Mouse (Mus musculus): ENCODE measurements around the gene Chst11.
"Not testable (repeated sequence)": the region's sequence is repeated elsewhere in the genome, so short reads cannot be mapped to it uniquely, and the experiment has no call there.

Gene Chst11

DNA sequence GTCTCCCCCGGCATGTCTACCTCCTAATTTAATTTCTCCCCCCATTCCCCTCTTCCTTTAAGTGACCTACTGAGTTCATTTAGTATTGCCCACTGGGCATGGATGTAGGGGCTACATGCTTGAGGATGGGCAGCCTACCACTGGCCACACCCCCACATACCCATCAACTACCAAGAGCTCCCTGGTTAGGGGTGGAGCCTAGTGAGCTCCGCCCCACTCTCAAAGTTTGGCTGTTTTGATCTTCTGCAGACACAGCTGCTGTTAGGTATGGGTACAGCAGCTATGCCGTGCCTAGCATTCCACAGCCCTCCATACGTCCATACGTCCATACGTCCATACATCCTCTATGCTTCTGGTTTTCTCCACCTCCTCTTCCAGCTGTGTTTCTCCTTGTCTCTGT lies 123.6 kb downstream of the Chst11 start:
- no peak for DNase-seq (ENCODE audit: low spot score in 2 of 2)

DNA sequence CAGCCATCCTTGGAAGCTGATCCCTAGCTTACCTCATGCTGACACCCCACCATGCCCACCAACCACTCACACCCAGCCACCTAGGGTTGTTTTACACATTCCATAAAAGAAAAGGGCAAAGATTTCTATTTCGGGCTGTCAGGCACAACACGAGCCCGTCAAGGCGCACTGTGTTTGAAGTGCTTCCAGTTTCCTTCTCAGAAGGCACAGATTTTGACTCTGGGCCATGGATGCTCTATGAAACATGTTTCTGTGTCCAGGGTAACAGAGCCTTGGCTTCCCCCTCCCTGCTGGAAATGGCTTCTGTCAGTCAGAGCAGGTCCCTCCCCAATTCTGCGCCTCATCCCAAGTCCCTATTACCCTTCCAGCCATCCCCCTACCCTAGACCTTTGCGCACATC lies 125.7 kb downstream of the Chst11 start:
- DNase-seq (ENCODE audit: low spot score in 2 of 2), result no peak

DNA sequence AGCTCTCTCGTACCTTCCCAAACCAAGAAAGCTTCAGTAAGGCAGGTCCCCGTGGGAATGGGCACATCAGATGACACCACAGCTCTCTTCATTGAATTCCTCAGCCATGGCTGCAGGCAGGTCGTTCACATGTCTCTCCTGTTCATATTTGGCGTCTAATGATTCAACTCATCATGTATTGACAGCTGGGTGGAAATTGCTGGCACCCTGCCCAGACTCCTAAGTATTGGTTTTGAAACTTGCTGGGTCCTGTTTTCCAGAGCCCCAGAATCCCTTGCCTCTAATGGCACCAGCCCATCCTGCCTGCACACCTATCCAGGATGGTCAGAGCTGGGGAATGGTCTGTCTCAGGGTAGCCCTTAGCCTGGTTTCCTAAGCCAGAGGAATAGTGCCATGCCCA lies 127.0 kb downstream of the Chst11 start:
- no peak for DNase-seq (ENCODE audit: low spot score in 2 of 2)

DNA sequence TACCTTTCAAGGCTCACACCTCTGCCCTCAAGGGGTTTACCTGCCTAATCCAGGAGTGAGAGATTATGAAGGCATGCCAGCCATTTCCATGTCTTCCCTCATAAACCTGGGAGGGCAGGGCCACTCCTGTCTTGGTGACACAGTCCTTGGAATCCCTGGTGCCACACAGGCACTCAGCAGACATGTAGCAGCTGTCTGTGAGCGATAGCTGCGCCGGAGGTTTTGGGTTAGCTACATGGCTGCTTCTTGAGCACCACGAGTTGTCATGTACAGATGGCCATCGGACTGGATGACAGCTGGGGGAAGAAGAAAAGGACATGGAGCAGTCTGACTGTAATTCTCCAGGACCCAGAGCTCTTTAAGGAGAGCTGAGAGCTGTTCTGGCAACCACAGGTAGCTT lies 129.3 kb downstream of the Chst11 start:
- no peak for DNase-seq (ENCODE audit: low spot score in 2 of 2)

DNA sequence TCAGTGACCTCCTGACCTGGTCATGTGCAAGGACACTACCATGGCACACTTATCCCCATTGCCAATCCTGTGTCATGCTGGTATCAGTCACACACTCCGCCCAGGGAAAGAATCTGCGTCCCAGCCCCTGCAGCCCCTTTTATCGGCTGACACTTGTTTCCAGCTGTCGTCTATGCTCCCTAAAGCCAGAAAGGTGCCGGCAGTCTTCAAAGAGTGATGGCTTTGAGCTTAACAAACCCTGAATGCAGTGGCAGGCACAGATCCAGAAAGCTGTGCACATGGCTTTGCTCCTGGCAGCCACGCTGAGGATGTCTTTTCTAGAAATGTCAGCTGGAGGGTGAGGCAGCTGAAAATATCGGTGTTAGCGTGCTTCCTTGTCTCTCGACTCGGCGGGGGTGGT lies 131.6 kb downstream of the Chst11 start:
- DNase-seq (ENCODE audit: low spot score in 2 of 2), result peak in 1 of 2 experiments; percentile 26

DNA sequence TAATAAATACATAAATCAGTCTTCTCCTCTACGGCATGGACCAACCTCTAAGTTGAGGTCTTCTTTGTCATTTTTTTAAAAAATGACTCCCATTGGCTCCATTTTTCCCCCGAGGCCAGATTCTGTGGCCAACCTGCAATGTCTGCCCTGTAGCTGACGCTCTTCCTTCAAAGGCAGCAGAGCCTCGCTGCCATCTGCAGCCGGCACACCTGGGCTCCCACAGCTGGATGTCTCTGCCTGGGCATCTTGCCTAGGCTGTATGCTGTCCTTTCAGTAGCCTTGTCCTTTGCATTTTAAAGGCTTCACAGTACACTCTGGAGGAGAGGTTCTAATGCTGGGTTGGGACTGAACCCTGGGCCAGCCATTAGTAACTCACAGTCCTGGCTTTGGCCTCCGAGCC lies 132.6 kb downstream of the Chst11 start:
- DNase-seq (ENCODE audit: low spot score in 2 of 2), result no peak

DNA sequence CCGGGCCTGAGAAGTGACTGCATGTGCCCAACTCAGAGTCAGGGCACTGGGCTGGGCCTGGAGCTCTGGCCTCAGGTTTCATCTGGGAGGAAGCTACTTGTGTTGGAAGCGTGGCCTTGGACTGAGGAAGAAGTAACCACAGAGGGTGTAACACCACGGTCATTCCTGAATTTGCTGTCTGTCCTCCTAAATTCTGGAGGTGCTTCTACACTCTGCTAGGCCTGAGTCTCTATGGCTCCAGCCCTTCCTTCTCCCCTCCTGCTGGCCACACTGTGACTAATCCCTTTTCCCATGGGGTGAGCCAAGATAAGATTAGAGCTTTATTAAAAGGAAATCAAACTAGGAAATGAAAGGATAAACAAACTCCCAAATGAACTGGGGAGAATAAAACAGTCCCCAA lies 133.3 kb downstream of the Chst11 start:
- no peak for DNase-seq (ENCODE audit: low spot score in 2 of 2)

DNA sequence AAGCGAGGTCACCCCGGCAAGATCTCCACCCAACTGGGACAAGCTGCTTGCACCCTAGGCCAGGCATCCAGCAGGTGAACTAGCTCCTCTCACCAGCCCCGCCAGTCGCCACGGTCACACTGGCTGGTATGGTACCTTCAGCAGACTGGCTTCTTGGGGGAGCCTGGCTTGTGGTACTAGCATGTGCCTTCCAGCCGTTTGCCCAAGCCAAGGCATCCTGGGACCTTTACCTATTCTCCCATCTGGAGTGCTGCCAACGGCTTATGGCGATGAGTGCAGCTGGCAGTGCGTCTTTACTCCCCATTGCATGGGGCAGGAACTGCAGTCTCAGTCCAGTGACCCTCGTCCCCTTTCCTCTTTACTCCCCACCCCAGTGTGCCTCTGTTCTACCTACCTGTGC lies 133.7 kb downstream of the Chst11 start:
- no peak for DNase-seq (ENCODE audit: low spot score in 2 of 2)

DNA sequence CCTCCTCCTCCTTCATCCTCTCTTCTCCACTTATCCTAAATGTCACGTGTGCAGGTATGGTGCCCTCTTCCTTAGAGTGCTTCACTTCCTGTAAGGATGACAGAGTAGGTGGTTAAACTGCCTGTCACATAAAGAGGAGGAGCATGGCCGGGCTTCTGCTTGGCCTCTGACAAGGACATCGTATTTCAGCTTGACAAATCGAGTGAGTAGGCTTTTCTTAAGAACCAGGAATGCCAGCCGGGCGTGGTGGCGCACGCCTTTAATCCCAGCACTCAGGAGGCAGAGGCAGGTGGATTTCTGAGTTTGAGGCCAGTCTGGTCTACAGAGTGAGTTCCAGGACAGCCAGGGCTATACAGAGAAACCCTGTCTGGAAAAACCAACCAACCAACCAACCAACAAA lies 134.2 kb downstream of the Chst11 start:
- DNase-seq (ENCODE audit: low spot score in 2 of 2), result not testable (repeated sequence)

DNA sequence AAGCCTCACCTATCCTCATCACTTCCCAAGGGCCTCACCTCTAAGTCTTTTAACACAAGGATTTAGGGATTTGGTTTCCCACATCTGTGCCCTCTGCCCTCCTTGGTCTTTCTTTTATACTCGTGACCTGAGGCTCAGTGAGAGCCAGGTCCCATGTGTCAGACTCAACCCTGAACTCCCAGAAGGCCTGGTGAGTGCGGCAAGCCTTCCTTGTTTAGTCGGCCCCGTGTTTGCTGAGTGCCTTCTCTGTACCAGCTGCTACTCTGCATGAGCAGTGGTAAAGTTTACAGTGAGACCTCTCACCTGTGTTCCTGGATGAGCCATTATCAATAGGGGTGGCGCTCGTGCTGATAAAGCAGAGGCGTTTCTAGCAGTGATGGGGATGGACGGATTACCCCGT lies 134.6 kb downstream of the Chst11 start:
- DNase-seq (ENCODE audit: low spot score in 2 of 2), result no peak

DNA sequence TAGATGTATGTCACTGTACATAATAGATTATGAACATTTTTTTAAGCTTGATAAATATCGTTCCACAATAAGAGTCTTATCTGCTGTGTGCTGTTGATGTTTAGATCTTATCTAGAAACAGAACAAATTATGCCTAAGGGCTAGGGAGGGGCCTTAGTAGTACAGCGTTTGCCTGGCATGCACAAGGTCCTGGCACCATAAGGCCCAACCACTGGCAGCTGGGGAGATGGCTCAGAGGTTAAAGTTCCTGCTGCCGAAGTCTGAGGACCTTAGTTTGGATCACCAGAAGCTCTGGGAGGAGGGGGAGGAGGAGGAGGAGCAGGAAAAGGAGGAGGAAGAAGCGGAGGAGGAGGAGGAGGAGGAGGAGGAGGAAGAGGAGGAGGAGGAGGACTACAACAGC lies 135.6 kb downstream of the Chst11 start:
- no peak for DNase-seq (ENCODE audit: low spot score in 2 of 2)

DNA sequence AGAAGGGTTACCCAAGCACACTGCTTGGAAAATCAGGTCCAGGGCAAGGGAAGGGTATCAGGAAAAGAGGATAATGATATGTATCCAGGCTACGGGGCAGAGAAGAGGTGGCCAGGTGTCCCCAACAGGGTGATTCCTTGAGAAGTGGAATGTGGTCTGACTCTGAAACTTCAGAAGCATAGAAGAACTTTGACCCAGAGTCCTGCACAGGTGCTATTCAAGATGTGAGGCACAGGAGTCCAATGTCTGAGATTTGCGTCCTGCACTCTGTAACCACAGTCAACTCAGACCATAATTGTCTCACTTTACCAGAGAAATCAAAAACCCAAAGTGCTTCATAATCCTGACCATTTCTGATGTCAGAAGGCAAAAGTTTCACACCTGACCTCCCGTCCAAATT lies 139.3 kb downstream of the Chst11 start:
- DNase-seq (ENCODE audit: low spot score in 2 of 2), result no peak

DNA sequence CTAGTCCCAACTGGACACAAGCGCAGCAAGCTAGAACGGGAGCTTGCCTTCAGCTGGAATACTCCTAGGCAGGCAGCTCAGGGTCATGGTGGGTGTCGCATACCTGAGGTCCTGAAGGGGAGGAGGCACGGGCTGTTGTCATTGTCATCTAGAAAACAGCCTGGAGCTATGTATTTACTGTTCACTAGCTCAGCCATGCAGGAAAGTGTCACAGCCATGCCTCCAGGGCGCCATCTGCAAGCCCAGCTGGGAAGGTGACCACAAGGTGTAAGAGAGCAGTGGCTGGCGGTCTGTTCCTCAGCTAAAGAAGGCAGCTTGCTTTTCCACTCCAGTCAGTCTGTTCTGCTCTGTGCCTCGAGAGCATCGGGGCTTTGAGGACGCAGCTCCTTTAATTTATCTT lies 141.1 kb downstream of the Chst11 start:
- DNase-seq (ENCODE audit: low spot score in 2 of 2), result peak in 1 of 2 experiments; percentile 26

DNA sequence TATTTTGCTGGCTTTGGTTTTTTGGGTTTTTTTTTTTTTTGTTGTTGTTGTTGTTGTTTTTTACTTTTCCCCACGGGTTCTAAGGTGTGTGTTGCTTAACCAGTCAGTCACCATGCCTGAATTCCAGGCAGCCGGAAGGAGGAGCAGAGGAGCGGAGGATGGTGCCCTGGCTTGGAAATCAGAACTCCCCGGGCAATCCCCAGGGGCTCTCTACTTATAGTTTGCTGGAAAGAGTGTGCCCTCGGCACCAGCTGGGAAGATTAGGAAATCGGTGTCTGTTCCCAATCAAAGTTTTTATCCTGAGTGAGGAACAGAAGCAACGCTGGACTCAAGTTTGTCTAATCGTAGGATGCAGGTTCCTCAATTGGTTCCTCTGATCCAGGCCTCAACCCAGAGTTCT lies 143.1 kb downstream of the Chst11 start:
- DNase-seq (ENCODE audit: low spot score in 2 of 2), result no peak

DNA sequence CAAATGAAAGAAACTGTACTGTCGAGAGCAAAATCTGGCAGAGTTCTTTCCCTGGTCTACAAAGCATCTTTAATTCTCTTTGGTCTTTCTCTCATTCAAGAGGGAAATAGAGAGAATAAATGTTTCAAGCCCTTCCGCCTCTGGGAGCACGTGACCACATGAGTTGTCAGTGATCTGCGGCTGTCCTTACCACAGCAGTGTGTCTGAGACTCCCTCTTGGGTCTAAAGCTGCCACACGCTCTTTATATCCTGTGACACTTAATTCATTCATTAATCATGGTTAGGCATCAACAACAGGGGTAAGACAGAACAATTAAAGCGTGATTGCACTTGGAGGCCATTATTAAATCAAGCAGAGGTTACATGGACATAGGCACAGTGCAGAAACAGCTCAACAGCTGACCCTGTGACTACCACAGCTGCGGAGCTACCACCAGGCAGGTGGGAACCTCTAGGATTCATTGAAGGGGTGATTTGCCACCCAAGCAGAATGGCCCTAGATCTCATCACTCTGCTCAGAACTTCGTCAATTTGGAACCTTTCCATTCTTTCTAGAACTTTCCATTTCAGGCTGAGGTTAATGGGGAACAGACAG lies 144.4 kb downstream of the Chst11 start:
- no peak for DNase-seq (ENCODE audit: low spot score in 2 of 2)

DNA sequence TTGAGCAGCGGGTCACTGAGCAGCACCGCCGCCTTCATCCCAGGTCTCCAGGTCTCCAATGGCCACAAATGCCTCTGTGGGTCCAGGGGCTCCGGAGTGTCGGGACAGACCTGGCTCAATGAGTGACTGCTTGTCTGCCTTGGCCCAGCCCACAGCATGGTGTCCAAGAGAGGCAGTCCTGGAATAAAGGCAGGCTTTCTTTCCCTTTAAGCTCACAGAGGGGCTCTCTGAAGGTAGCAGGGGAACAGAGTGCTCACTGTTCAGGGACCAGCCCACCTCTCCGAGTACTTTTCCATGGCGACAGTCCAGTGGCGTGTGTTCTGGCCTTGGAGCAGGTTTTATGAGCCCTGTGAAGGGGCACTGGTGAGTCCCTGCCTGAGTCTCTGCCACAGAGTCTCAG lies 145.3 kb downstream of the Chst11 start:
- no peak for DNase-seq (ENCODE audit: low spot score in 2 of 2)

DNA sequence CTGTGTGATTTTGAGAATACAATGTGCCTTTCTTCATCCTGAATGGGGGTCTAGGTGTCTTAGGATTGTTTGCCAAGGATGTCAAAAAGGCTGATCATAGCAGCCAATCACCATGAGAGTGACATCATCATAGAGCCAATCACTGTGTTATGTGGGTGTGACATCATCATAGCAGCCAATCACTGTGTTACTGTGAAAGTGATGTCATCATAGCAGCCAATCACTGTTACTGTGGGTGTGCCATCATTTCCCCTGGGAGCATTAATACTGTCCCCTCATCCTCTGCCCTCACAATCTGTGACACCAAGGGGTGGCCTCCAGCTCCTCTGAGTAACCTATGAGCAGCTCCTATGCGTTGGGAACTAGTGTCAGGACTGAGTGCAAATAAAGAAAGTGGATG lies 146.6 kb downstream of the Chst11 start:
- no peak for DNase-seq (ENCODE audit: low spot score in 2 of 2)

DNA sequence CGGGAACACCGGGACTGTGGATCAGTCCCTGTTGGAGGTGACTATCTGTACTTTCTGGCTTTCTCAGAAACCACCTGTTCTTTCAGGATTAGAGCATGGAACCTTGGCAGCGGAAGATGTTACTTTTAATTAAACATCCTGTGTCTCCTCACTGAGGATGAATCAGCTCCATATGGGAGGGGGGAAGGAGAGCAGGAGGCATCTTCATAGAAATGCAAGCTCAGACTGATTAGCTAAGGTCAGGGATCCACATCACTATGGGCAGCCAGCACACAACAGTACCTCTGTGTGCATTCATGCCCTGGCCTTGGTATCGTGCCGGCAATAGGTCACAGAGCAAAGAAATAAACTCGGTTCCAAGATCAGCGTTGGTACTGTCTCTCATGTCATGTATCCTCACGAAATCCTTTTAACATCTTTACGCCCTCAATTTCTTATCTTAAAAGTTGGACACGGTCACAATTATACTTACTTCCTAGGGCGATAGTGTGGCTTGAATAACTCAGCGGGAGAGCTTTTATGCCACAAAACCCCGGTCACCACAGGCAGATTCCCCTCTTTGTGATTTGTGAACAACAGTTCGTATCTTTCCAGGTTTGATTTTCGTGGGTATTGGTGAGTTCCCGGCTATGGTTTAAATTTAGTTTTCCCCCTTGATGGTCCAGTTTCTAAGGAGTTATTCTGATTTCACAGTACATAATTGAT lies 148.7 kb downstream of the Chst11 start:
- no peak for DNase-seq (ENCODE audit: low spot score in 2 of 2)

DNA sequence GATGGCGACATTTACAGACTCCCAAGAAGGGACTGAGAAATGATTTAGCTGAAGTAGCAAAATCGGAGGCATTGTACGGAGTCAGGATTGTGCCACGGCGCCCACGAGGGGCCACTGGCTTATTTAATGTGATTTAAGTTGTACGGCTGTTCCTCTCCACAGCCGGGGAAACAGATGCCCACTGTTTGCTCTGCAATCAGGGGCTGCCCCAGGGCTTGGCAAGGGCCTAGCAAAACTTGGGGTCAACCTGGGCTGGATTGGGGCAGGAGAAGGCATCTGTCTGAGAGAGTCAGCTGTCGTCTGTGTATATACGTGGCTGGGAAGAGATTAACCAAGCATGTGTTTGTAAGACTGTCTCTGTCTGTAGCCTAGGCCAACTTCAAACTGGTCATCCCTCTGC lies 149.6 kb downstream of the Chst11 start:
- no peak for DNase-seq (ENCODE audit: low spot score in 2 of 2)

DNA sequence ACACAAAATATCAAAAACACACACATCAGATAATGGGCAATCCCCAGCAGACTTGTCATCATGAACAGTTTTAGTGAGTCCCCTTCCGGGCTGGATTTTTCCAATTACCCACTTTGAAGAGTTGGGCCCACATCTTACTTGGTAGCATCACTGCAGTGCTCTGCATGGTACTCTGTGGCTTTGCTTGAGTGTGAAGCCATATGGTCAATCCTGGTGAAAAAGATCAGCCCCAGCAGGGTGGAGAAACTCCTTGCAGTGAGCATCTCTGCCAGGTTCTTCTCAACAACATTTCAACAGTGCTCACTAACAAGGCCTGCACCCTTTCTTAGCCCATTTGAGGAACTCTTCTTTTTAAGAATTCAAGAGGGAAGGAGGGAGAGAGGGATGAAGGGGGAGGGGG lies 150.7 kb downstream of the Chst11 start:
- no peak for DNase-seq (ENCODE audit: low spot score in 2 of 2)

DNA sequence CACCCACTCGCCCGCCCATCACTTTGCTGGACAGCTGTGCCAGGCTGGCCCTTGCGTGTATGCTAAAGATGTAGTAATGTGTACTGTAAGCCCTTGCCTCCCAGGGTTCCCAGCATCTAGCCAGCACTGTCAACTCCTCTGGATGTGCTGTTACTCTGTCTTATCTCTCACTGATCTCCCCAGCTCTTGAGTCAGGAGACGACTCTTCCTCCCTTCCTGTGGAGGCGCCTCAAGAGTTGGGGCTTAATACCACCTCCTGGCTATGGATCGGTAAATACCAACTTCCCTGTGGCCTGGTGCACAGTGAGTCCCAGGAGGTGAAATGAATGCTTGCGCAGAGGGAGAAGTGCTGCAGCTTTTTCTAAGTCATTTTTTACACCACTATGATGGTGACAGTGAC lies 151.8 kb downstream of the Chst11 start:
- no peak for DNase-seq (ENCODE audit: low spot score in 2 of 2)

DNA sequence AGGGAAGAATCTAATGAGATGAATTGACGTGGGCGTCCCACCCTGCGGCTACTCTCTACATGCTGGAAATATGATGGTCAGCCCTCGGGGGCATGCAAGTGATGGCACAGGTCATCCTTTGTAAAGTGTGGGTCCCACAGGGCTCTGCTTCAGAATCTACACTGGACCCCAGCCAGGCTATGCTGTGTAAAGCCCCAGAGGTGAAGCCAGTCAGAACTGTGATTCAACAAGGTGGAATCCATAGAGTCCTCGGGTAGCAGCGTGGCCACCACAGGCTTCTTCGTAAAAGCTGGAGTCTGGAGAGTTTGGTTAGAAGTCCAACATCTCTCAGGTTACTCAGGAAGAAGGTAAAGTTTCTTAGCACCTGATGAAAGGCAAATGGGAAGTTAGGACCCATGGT lies 154.0 kb downstream of the Chst11 start:
- no peak for DNase-seq (ENCODE audit: low spot score in 2 of 2)

DNA sequence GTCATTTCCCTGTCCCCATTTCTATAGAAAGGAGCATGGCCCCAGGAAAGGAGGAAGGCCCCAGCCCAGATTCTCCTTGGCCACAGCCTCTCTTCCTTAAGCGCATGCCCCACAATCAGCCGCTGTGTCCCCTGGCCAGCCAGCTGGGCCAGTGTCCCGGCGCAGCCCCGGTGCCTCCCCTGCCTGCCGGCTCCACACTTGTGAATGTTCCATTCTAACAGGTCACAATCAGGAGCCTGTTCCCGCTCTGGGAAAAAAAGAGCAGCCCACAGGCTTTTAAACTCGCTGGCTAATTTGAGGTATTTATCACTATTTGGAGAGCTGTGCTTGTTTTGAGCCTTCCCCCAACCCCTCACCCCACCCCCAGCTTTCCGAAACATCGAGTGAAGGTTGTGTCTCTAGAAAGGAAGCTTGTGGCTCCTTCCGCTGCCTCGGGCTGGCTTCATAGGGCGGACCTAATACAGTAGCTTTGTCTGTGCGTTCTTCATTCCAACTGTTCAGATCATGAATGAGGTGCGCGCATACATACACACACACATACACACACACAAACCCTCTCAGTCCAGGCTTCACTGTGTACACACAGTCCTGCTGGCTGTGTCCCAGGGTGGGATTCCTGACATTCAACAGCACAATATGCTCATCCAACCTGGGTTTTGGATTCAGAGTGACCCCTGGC lies 155.1 kb downstream of the Chst11 start:
- no peak for DNase-seq (ENCODE audit: low spot score in 2 of 2)

Measured in cerebellum, postnatal 4 days (tissue).